Mouse (Mus musculus) G1E (cell line): ENCODE measurements around the gene Hdac6. TPM values are rescaled to one million over a fixed set of nuclear protein-coding genes. Genes with fewer than 3 reads are reported as not detected.
A peak's percentile ranks its signal among the peaks of the same experiment; 100 is the strongest.

ENCODE experiments used
- ATAC-seq: 2 replicates; pipeline ENCODE4 v1.8.0; 2016; ENCODE audit warnings: mild to moderate bottlenecking; ENCODE audit not compliant: insufficient number of reproducible peaks, poor library complexity, low FRiP score, severe bottlenecking; ENCODE audit errors: extremely low read depth
- DNase-seq: peaks from one replicate; pipeline ENCODE4 v3.0.0; 2012; ENCODE audit warnings: low spot score
- H3K27me3 ChIP-seq: 2 replicates; pipeline ENCODE4 v1.6.1; 2012; ENCODE audit warnings: mild to moderate bottlenecking, low read length, inconsistent platforms; ENCODE audit not compliant: insufficient read depth
- H3K36me3 ChIP-seq: replicated peaks from 2 replicates; pipeline ENCODE3; 2012; ENCODE audit warnings: mild to moderate bottlenecking, inconsistent platforms
- H3K4me1 ChIP-seq: 2 replicates; pipeline ENCODE4 v1.6.1; 2012; ENCODE audit warnings: low read depth, low read length, inconsistent platforms, mixed read lengths; ENCODE audit not compliant: insufficient read depth
- H3K4me3 ChIP-seq: 2 replicates; pipeline ENCODE4 v1.5.1; 2012; ENCODE audit warnings: low read depth, mild to moderate bottlenecking, inconsistent platforms, low read length, moderate library complexity, mixed read lengths
- H3K9me3 ChIP-seq: replicated peaks from 2 replicates; pipeline ENCODE4 v1.6.1; 2012; ENCODE audit warnings: inconsistent platforms
- CTCF ChIP-seq: IDR thresholded peaks from 2 replicates; pipeline ENCODE4 v1.5.1; 2012; ENCODE audit warnings: low read depth, low read length, inconsistent platforms, mixed read lengths
- GATA1 ChIP-seq: IDR thresholded peaks from 2 replicates; pipeline ENCODE4 v1.6.1; 2012; ENCODE audit warnings: borderline replicate concordance, low read length, inconsistent platforms, mixed read lengths
- GATA2 ChIP-seq: IDR thresholded peaks from 2 replicates; pipeline ENCODE4 v1.6.1; 2012; ENCODE audit warnings: low read depth, low read length, inconsistent platforms, borderline replicate concordance
- POLR2AphosphoS5 ChIP-seq: IDR thresholded peaks from 2 replicates; pipeline ENCODE4 v1.6.1; 2012; ENCODE audit warnings: low read depth, low read length, inconsistent platforms; ENCODE audit not compliant: insufficient replicate concordance
- TAL1 ChIP-seq: conservative IDR thresholded peaks from 2 replicates; pipeline ENCODE4 v1.6.1; 2012; ENCODE audit warnings: low read depth, low read length, inconsistent platforms, mixed read lengths
- polyA plus RNA-seq: library from polyadenylated mRNA; stranded (reverse); fragments of >175 nt; gene quantifications from 2 replicates; pipeline ENCODE4 v1.2.3, GENCODE M21; 2012
- total RNA-seq, 2 experiments: library from RNA; stranded (forward) in 1 of 2; stranded (reverse) in 1 of 2; fragments of 200-1000 nt in 1 of 2; fragments of >200 nt in 1 of 2; fragmentation: Nextera tagmentation in 1 of 2; gene quantifications; 2 replicates each; pipeline ENCODE4 v1.2.3; 2014 to 2017

Hdac6 gene
- total and polyA plus RNA-seq, 3 experiments, result 6.5 to 17.2 (median 8.9) TPM

DNA sequence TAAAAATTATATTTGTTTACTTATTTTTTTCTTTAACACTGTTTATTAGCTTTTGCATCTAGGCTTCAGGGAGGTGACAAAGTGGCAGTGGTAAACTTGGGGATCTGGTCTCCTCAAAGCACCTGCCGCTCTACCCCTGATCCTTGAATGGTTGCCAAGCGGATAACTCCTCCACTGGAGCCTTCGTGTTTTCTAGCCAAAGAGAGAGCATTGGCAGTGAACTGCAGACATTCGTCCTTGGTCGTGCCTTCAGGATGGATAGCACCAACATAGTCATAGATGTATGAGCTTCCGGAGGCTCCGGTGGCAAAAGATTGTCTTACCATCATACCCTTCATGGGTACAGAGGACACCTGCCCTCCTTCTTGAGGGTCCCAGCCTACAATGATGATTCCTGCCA, 2.4 kb upstream of the Hdac6 start:
- Histone ChIP-seq H3K27me3 (no peaks in the 10 kb centered on the region), H3K9me3 (no peaks in the 10 kb centered on the region), H3K4me1 (peaks cover 14% of the 10 kb centered on the region), H3K4me3 (no peak overlapping the region), H3K36me3 (peaks cover 2% of the 10 kb centered on the region)
- TF ChIP-seq POLR2AphosphoS5, result no peak
- no peak for TF ChIP-seq GATA2
- TF ChIP-seq TAL1, result no peak
- no peak for TF ChIP-seq GATA1
- no peak for TF ChIP-seq CTCF
- DNase-seq (no peak), ATAC-seq (no peak)

DNA sequence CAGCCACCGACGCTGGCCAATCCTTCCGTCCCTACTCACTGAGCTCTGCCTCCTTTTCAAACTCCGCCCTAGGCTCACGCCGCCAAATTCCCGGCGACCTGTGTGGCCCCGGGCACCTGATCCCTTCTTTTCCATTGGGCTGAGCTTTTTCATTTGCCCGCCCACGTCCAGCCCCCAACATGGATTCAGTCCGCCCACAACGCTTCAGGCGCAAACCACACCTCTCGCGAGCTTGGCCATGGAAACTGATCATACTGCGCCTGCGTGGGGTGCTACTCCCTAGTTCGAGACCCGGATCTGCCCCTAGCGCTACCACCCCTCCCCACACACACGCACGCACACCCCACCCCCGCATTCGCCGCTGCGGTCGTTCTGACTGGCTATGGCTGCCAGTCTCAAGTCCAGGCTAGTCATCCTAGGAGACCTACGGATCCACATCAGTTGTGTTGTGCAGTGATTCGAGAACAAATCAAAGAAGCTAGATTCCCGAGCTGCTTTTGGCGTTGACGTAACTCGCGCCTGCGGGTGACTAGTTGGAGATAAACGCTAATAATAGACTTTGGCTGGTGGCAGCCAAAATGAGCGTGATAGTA, 307 bp upstream of the Hdac6 start:
- DNase-seq, result peak; percentile 78
- Histone ChIP-seq H3K9me3 (no peaks in the 10 kb centered on the region), H3K36me3 (peaks cover 6% of the 10 kb centered on the region), H3K4me1 (peaks cover 14% of the 10 kb centered on the region), H3K4me3 (peak overlapping the region; percentile 70), H3K27me3 (no peaks in the 10 kb centered on the region)
- peak; percentile 98; the same call in 1 of the 2 replicates for ATAC-seq
- TF ChIP-seq POLR2AphosphoS5, result no peak
- no peak for TF ChIP-seq GATA2
- no peak for TF ChIP-seq CTCF
- no peak for TF ChIP-seq GATA1

DNA sequence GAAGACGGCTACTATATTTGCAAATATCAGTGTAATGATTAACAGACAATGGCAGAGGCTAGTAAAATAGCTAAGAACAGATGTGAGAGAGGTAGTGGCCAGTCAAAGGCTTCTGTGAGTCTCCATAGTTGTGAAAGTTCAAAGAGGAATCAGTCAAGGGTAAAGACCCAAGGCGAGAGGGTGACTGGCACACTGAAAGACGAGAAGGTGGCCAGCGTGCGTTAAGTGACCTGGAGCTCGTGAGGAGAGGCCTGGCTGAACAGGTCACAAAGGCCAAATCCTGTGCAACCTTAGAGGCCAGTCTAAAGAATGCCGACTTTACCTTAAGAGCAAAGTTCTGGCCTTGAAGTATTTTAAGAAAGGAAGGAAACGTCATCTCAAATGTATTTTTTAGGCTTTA, 2.1 kb downstream of the Hdac6 start:
- DNase-seq (no peak), ATAC-seq (no peak)
- Histone ChIP-seq H3K4me3 (no peak overlapping the region), H3K36me3 (peaks cover 12% of the 10 kb centered on the region), H3K9me3 (no peaks in the 10 kb centered on the region), H3K27me3 (no peaks in the 10 kb centered on the region), H3K4me1 (peaks cover 14% of the 10 kb centered on the region)
- no peak for TF ChIP-seq GATA2
- no peak for TF ChIP-seq TAL1

DNA sequence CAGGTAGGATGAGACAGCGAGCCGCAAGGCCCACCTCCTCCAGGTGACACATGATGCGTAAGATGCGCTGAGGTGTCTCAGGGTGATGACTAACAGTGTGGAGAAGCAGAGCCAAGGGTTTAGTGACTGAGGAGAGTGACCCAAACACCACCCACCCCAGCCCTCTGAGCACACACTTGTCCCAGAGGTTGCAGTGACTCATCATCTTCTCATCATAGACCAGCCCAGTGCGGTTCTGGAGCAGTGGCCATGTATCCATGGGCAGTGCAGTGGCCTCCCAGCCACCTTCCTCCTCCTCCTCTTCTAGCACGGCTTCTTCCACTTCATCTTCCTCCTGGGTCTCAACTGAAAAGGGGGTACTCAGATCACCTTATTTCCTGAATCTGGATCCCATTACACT, 10.0 kb downstream of the Hdac6 start:
- no peak for TF ChIP-seq POLR2AphosphoS5
- TF ChIP-seq CTCF, result no peak
- no peak for TF ChIP-seq GATA2
- no peak for TF ChIP-seq GATA1
- no peak for TF ChIP-seq TAL1
- 0 out of 2 replicates have a peak, but pooled peaks cover 2% of the 10 kb centered on the region for H3K4me1 ChIP-seq
- ATAC-seq (no peak), DNase-seq (no peak)
- H3K9me3 ChIP-seq, result no peaks in the 10 kb centered on the region
- H3K4me3 ChIP-seq, result no peak overlapping the region
- no peaks in the 10 kb centered on the region for H3K27me3 ChIP-seq
- peaks cover 44% of the 10 kb centered on the region for H3K36me3 ChIP-seq

DNA sequence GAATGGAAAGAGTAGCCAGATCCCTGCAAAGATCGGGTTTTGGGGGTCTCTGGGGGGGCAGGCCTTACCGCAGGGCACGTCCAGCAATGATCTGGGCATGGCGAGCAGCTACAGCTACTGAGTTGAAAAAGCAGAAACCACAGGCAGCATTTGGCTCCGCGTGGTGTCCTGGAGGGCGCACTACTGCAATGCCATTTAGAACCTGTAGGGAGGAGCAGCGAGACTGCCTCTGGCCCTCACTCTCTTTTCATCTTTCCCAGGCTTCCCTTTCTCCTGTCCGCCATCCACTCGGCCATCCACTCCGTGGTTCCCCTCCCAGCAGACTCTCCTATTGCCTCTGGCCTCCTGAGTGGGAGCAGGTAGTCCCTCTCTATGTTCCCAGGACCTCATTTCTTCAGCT, 10.8 kb downstream of the Hdac6 start:
- H3K27me3 ChIP-seq, result no peaks in the 10 kb centered on the region
- no peak overlapping the region for H3K4me3 ChIP-seq
- DNase-seq (no peak), ATAC-seq (no peak)
- no peak for TF ChIP-seq TAL1
- no peak for TF ChIP-seq GATA1
- TF ChIP-seq POLR2AphosphoS5, result no peak
- no peak for TF ChIP-seq GATA2
- no peak for TF ChIP-seq CTCF
- no peaks in the 10 kb centered on the region for H3K9me3 ChIP-seq
- 0 out of 2 replicates have a peak, but pooled peaks cover 2% of the 10 kb centered on the region for H3K4me1 ChIP-seq
- peaks cover 48% of the 10 kb centered on the region for H3K36me3 ChIP-seq

DNA sequence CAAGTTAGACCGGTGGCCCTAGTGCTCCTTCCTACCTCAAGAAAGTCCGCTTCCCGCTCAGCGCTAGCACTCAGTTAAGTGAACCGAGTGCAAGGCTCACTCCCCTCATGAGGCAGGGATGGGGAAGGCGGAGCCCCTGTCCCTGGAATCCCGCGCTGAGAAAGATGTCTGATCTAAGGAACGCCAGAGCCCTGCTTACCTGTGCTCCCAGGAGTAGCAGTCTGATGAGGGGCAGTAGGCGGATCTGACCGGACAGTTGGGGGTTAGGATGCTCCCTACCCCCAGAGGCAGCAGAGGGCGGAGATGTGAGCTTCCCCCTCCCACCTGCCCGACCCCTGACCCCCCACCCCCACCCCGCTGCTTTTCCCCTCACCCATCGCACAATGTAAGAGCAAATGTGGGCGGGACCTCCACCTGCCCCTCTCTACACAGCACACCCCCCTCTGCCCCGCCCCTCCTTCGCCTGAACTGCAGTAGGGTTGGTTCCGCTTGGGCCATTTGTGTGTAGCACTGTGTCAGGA, 19.4 kb downstream of the Hdac6 start, which contains the start of gene Eras:
TSS of gene Eras (minus strand) at position 338 of the 521 bp plus-strand sequence.
- TF ChIP-seq CTCF, result no peak
- TF ChIP-seq GATA1, result no peak
- no peak for TF ChIP-seq POLR2AphosphoS5
- no peak for TF ChIP-seq TAL1
- no peak for TF ChIP-seq GATA2
- peaks cover 31% of the 10 kb centered on the region for H3K27me3 ChIP-seq
- H3K4me3 ChIP-seq, result no peak within 1 kb of the TSS

DNA sequence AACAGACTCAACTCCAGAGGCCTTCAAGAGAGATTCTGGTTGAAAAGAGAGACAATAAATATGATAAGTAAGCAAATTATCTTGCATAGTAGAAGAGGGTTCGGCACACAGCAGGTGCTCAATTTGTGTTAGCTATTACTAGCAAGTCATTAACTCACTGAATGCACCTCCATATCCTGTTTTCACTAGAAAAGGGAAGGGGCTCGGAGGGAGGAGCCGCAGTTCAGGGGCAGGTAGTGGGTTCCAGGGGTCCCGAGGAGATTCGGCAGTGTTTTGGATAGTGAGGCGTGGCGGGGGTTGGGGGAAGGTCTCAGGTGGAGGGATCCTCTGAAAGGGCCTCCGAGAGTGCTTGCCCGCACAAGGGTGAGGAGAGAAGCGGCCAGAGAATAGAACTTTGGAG, 20.6 kb downstream of the Hdac6 start:
- ATAC-seq (no peak), DNase-seq (no peak)
- H3K27me3 ChIP-seq, result peaks cover 43% of the 10 kb centered on the region
- TF ChIP-seq CTCF, result no peak
- TF ChIP-seq GATA2, result no peak
- no peak for TF ChIP-seq TAL1
- no peak for TF ChIP-seq POLR2AphosphoS5
- TF ChIP-seq GATA1, result no peak
- no peak overlapping the region for H3K4me3 ChIP-seq
- no peaks in the 10 kb centered on the region for H3K9me3 ChIP-seq
- H3K4me1 ChIP-seq, result 0 out of 2 replicates have a peak, but pooled peaks cover 4% of the 10 kb centered on the region
- peaks cover 19% of the 10 kb centered on the region for H3K36me3 ChIP-seq

More for the DNA sequence above, 19.4 kb downstream of the Hdac6 start, which contains the start of gene Eras:
- peaks cover 25% of the 10 kb centered on the region for H3K36me3 ChIP-seq
- H3K4me1 ChIP-seq, result 0 out of 2 replicates have a peak, but pooled peaks cover 4% of the 10 kb centered on the region
- H3K9me3 ChIP-seq, result no peaks in the 10 kb centered on the region
- ATAC-seq (no peak), DNase-seq (no peak)
